Mouse (Mus musculus) retina, postnatal 7 days (tissue): ENCODE results near the gene Runx2.

Experiments
- DNase-seq: peaks from one replicate; pipeline ENCODE4 v3.0.0-alpha.2; 2012; ENCODE audit warnings: low read depth, low spot score

Gene Runx2

GRCm38 (mm10) chr17:44814508-44815175 is at the start of gene Runx2:
Gene Runx2, minus strand, starts transcription at chr17:44814797.
- no peak for DNase-seq

GRCm38 (mm10) chr17:44863165-44863564 is 48.6 kb upstream of the Runx2 start:
- DNase-seq = no peak

- no peak for DNase-seq
Observed at GRCm38 (mm10) chr17:44842184-44842583, 27.6 kb upstream of the Runx2 start.

- no peak for DNase-seq
Observed at GRCm38 (mm10) chr17:44831201-44831600, 16.6 kb upstream of the Runx2 start.

DNA sequence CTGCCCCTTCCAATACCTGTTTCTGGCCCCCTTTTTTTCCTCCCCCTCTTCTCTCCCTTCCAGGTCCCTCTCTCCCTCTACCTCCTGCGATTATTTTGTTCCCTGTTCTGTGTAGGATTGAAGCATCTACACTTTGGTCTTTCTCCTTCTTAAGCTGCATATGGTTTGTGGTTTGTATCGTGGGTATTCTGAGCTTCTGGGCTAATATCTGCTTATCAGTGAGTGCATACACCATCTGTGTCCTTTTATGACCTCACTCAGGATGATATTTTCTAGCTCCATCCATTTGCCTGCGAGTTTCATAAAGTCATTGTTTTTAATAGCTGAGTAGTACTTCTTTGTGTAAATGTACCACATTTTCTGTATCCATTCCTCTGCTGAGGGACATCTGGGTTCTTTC is 15.0 kb upstream of the Runx2 start:
- no peak for DNase-seq

- DNase-seq = no peak
Observed at GRCm38 (mm10) chr17:44827964-44828363, 13.4 kb upstream of the Runx2 start.

- DNase-seq = no peak
Observed at GRCm38 (mm10) chr17:44827124-44827523, 12.5 kb upstream of the Runx2 start.

GRCm38 (mm10) chr17:44821940-44822339 is 7.3 kb upstream of the Runx2 start:
- DNase-seq = no peak

GRCm38 (mm10) chr17:44819816-44820215 is 5.2 kb upstream of the Runx2 start:
- no peak for DNase-seq

DNA sequence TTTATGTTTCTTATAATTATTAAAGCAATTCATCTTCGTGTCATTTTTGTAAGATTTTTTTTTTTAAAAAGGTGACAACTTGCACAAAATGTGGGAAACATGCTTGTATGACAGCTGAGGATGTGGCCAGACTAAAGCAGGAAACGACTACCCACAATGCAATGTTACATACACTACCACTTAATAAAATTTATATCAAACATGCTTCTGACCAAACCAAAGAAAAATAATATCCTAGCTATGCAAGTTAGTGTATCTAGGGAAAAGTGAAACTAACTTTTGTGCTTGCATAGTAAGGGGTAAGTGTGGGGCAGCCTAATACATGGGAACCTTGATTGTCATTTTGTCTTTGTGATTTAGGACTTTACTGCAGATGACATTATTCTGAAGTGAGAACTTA is 4.2 kb upstream of the Runx2 start:
- no peak for DNase-seq

DNA sequence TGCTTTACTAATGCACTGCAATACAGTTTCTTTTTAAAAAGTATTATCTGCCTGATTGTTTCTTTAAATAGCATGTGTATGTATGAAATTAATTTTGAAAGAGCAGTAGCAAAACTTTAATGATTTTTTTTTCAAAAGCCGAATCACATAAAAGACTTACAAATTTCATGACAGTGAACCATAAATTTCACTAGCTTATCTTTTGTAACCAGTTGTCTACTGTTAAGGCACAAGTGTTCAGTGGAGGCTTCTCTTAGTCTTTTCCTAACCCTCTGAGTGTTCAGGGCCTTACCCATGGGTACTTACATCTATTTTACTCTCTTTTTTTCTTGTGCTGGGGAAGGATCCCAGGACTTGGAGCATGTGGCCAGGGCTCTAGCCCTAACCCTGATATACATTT is 7.6 kb downstream of the Runx2 start:
- DNase-seq = no peak

GRCm38 (mm10) chr17:44797331-44797730 is 17.3 kb downstream of the Runx2 start:
- DNase-seq = no peak

- no peak for DNase-seq
Observed at GRCm38 (mm10) chr17:44792218-44792917, 22.2 kb downstream of the Runx2 start.

- DNase-seq = no peak
Observed at GRCm38 (mm10) chr17:44788982-44789747, 25.4 kb downstream of the Runx2 start.

DNA sequence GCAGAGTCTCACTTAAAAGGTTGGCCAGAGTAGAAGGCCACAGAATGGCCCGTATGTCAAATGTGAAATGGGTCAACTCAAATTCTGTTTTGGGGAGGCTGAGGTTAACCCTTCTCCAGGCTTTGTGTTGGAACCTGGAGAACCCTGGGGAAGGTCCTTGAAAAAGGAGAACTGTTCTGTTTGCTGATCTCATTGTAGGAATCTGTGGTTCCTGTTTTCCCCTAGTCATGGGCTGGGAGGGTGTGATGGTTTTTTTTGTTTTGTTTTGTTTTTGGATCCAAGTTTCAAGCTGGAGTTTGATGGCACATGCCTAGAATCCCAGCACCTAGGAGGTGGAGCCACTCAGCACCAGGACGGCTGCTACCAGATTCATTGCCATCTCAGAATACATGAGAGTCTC is 31.5 kb downstream of the Runx2 start:
- no peak for DNase-seq

GRCm38 (mm10) chr17:44782366-44782765 is 32.2 kb downstream of the Runx2 start:
- DNase-seq = no peak

DNA sequence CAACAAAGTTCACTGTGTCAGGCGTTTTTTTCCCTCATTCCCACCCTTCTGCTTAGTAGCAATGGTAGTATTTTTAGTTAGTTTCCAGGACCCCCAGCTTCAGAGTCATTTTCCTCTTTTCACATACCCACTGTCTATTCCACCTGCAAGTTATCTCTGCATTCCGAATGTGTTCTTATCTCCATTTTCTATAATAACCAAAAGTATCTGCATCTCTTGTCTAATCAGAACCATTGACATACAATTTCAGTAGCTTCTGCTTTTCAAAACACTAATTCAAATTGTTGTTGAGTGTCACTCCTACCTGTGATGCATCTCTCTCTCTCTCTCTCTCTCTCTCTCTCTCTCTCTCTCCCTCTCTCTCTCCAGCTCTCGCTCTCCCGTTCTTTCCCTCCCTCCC is 34.2 kb downstream of the Runx2 start:
- no peak for DNase-seq

GRCm38 (mm10) chr17:44778141-44778540 is 36.5 kb downstream of the Runx2 start:
- no peak for DNase-seq

- DNase-seq = no peak
Observed at GRCm38 (mm10) chr17:44777337-44777804, 37.2 kb downstream of the Runx2 start.

DNA sequence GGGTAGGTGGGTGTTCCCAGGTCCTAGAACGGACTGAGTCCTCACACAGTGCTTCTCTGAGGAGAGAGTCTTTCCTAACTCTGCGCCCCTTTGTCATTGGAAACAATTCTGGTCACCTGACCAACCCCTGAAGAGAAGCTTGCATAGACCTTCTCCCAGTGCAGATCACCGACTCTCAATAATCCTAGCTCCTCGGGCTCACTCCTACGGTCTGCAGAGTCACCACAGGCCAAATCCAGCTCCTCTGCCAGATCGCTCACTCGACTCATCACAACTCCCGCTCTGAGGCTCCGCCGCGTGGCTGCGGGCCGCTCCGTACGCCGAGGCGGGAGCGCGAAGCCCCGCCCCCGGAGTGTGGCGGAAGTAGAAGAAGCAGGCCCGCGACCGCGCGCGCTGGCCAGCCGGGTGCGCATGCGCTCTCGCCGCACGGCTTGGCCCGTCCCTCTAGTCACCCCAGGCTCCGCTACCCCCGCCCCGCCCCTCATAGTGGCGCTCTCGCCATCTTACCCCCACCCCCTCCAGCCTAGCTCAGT is 37.8 kb downstream of the Runx2 start, which contains the start of gene Supt3:
TSS of gene Supt3 (plus strand) at position 415 of the 533 bp plus-strand sequence.
- peak; percentile 94 for DNase-seq

GRCm38 (mm10) chr17:44772576-44772975 is 42.0 kb downstream of the Runx2 start:
- no peak for DNase-seq

DNA sequence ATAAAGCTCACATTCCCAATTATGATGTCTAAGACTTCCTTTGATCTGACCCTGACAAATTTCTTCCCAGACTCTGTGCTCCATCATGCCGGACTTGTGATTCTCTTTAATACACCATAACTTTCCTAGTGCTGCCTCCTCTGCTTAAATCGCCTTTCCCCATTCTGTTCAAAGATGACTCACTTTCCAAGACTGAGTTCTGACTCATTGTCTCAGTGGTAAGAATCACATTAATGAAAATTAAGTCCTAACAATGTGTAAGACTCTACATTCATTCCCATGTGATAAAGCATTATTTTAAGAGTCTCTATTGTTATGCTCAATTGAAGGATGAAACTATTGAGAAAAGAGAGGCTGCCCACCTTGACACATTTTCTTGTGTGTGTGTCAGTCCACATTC is 43.7 kb downstream of the Runx2 start:
- no peak for DNase-seq
